Mouse (Mus musculus) myocyte (in vitro differentiated cells): ENCODE data around the gene Slc34a1. TPM values are rescaled to one million over a fixed set of nuclear protein-coding genes. Genes with fewer than 3 reads are reported as not detected.

Experiments used
- H3K27me3 ChIP-seq: one replicate; pipeline ENCODE4 v1.6.1; 2011; ENCODE audit not compliant: control insufficient read depth, insufficient read depth, insufficient read length
- H3K36me3 ChIP-seq: one replicate; pipeline ENCODE4 v1.6.1; 2011; ENCODE audit not compliant: control insufficient read depth, insufficient read depth
- H3K4me2 ChIP-seq: one replicate; pipeline ENCODE4 v1.6.1; 2011; ENCODE audit warnings: low read depth, control low read depth
- H3K4me3 ChIP-seq: one replicate; pipeline ENCODE4 v1.5.1; 2011; ENCODE audit warnings: mild to moderate bottlenecking, control low read depth, moderate library complexity
- H3K79me2 ChIP-seq: one replicate; pipeline ENCODE4 v1.6.1; 2011; ENCODE audit not compliant: control insufficient read depth, insufficient read depth
- H3ac ChIP-seq: one replicate; pipeline ENCODE4 v1.6.1; 2011; ENCODE audit not compliant: control insufficient read depth, insufficient read length
- CEBPB ChIP-seq: IDR thresholded peaks from 2 replicates; pipeline ENCODE4 v1.6.1; 2011; ENCODE audit warnings: mild to moderate bottlenecking, moderate library complexity; ENCODE audit not compliant: poor library complexity, insufficient read depth, severe bottlenecking
- E2F4 ChIP-seq: IDR thresholded peaks from one replicate; pipeline ENCODE4 v1.6.1; 2011; ENCODE audit warnings: mild to moderate bottlenecking, control low read depth, moderate library complexity; ENCODE audit not compliant: insufficient read depth
- MAX ChIP-seq: IDR thresholded peaks from one replicate; pipeline ENCODE4 v1.6.1; 2011; ENCODE audit warnings: low read depth, mild to moderate bottlenecking, control low read depth
- MYOD1 ChIP-seq, 3 experiments: IDR thresholded peaks; one replicate each; pipeline ENCODE4 v1.6.1; 2011; ENCODE audit warnings: control low read depth in 2 of 3, low read depth in 2 of 3, mild to moderate bottlenecking in 2 of 3, moderate library complexity in 1 of 3; ENCODE audit not compliant: insufficient read length in 2 of 3, control insufficient read depth in 1 of 3
- MYOG ChIP-seq, 3 experiments: IDR thresholded peaks; one replicate each; pipeline ENCODE4 v1.6.1; 2011; ENCODE audit warnings: control low read depth in 2 of 3, low read depth in 2 of 3, mild to moderate bottlenecking in 2 of 3; ENCODE audit not compliant: insufficient read length in 2 of 3, control insufficient read depth in 1 of 3, insufficient read depth in 1 of 3
- POLR2A ChIP-seq: IDR thresholded peaks from one replicate; pipeline ENCODE4 v1.6.1; 2011; ENCODE audit warnings: low read depth, mild to moderate bottlenecking, control low read depth, moderate library complexity; ENCODE audit not compliant: insufficient read length
- POLR2AphosphoS2 ChIP-seq: IDR thresholded peaks from one replicate; pipeline ENCODE4 v1.6.1; 2011; ENCODE audit warnings: low read depth, control low read depth; ENCODE audit not compliant: insufficient read length
- REST ChIP-seq: IDR thresholded peaks from one replicate; pipeline ENCODE4 v1.6.1; 2011; ENCODE audit warnings: mild to moderate bottlenecking, control low read depth, moderate library complexity; ENCODE audit not compliant: insufficient read depth, insufficient read length
- SRF ChIP-seq: IDR thresholded peaks from one replicate; pipeline ENCODE4 v1.6.1; 2011; ENCODE audit warnings: low read depth; ENCODE audit not compliant: control insufficient read depth, insufficient read length
- TCF12 ChIP-seq: IDR thresholded peaks from one replicate; pipeline ENCODE4 v1.6.1; 2011; ENCODE audit warnings: mild to moderate bottlenecking, control low read depth; ENCODE audit not compliant: poor library complexity, insufficient read depth, severe bottlenecking
- TCF3 ChIP-seq: IDR thresholded peaks from one replicate; pipeline ENCODE4 v1.6.1; 2011; ENCODE audit warnings: low read depth, control low read depth; ENCODE audit not compliant: insufficient read length
- USF1 ChIP-seq: IDR thresholded peaks from one replicate; pipeline ENCODE4 v1.6.1; 2011; ENCODE audit warnings: low read depth, mild to moderate bottlenecking, control low read depth, moderate library complexity
- polyA plus RNA-seq: library from polyadenylated mRNA; unstranded; fragments of >200 nt; fragmentation: generic; extraction: Trizol; gene quantifications from one replicate; pipeline ENCODE4 v1.2.1, GENCODE M21; 2012; ENCODE audit warnings: missing spikeins

The Slc34a1 gene
- polyA plus RNA-seq, 1 experiment = 0.04 TPM

DNA sequence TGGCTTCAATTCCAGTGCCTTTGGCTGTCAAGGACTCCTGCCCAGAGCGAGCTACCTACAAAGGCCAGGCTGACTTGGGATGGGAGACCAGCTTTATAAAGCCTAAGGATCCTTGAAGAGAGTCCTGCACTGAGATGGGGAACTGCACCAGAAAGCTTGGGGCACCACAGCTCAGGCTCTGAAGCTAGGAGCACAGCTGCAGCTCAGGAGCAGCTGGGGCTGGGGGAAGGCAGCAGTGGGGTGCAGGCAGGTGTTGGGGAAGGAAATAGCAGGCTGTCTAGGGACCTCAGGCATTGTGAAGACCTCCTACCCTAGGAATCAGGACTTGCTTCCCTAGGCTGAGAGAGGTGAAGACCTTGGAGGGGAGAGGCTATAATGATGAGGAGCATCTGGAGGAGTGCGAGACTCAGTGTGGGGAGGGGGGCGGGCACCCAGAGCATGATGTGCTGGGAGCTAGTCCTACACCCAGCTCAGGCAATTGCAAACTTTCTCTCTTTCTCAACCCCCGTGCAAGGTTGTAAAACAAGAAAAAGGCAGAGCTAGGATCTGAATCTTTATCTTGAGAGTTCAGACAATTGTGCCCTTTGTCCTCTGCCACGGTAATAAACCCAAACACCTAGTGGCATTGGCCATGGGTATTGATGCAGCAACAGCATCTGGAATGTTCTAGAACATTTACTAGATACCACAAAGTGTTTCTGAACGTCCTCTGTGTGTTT, 23.6 kb upstream of the Slc34a1 start:
- H3K4me3 ChIP-seq = no peak overlapping the region
- no peaks in the 10 kb centered on the region for H3K79me2 ChIP-seq
- H3K4me2 ChIP-seq = no peak overlapping the region
- TF ChIP-seq POLR2AphosphoS2 (no peak), TCF3 (peak; percentile 81), MYOG (IDR thresholded peaks at IDR 0.05; ENCODE audit: control insufficient read depth in 1 of 3, insufficient read depth in 1 of 3, insufficient read length in 2 of 3, low read depth in 2 of 3) (peak; percentile 63 to 96 (median 93)), TCF12 (peak; percentile 45), CEBPB (no peak), POLR2A (no peak), MAX (no peak), USF1 (no peak), MYOD1 (IDR thresholded peaks at IDR 0.05; ENCODE audit: control insufficient read depth in 1 of 3, insufficient read length in 2 of 3, low read depth in 2 of 3) (peak in 2 of 3 experiments; percentile 90 to 96)
- peaks cover 42% of the 10 kb centered on the region for H3K27me3 ChIP-seq
- H3K36me3 ChIP-seq = no peaks in the 10 kb centered on the region
- no peak overlapping the region for H3ac ChIP-seq

DNA sequence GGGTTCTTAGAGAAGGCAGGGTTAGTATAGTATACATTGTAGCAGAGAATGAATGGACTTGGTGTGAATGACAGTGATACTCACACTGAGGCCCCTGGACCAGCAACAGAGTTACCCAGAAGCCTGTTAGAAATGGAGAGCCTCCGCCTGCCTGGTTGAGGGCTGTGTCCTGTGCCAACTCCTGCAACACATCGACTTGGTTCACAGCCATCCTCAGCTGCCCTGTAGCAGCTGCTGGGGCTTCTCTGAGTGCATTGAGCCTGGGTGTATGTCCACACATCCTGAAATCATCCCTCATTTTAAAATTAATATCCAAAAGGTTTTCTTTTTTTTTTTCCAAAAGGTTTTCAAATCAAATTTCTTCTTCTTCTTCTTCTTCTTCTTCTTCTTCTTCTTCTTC, 22.1 kb upstream of the Slc34a1 start:
- no peaks in the 10 kb centered on the region for H3K36me3 ChIP-seq
- no peak overlapping the region for H3ac ChIP-seq
- H3K4me3 ChIP-seq = no peak overlapping the region
- H3K27me3 ChIP-seq = peaks cover 53% of the 10 kb centered on the region
- no peak overlapping the region for H3K4me2 ChIP-seq
- TF ChIP-seq E2F4 = no peak
- peak; percentile 37 for TF ChIP-seq TCF3
- no peak for TF ChIP-seq POLR2A
- TF ChIP-seq CEBPB = no peak
- TF ChIP-seq MYOD1 (IDR thresholded peaks at IDR 0.05; ENCODE audit: control insufficient read depth in 1 of 3, insufficient read length in 2 of 3, low read depth in 2 of 3) = peak; percentile 74 to 88 (median 74)
- no peak for TF ChIP-seq SRF
- no peak for TF ChIP-seq REST
- TF ChIP-seq POLR2AphosphoS2 = no peak
- peak; percentile 71 to 87 (median 74) for TF ChIP-seq MYOG (IDR thresholded peaks at IDR 0.05; ENCODE audit: control insufficient read depth in 1 of 3, insufficient read depth in 1 of 3, insufficient read length in 2 of 3, low read depth in 2 of 3)
- TF ChIP-seq USF1 = no peak
- no peak for TF ChIP-seq MAX
- peak; percentile 41 for TF ChIP-seq TCF12
- H3K79me2 ChIP-seq = no peaks in the 10 kb centered on the region

DNA sequence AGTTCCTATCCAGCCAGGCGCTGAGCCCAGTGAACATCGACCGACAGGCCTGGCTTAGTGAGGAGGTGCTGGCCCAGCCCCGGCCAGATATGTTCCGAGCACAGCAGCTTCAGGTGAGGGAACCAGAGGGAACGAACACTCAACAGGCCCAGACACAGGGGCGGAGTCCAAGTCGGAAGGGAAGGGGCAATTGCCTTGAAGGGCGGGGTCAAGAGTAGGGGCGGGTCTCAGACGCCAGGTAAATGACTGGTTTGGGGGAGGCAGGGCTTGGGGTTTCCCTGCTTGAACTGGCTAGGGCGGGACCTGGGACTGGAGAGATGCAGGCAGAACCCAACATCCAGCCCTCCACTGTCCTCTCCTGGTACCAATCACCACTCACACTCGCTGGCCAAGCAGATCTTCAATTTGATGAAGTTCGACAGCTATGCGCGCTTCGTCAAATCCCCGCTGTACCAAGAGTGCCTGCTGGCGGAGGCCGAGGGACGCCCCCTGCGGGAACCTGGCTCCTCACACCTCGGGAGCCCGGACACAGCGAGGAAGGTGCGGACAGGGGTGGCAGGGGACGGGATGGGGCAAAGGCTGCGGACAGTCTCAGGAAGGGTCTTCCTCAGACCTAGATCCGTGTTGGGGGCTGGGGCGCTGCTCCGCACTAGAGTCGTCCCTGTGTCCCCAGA, 18.9 kb upstream of the Slc34a1 start:
- Histone ChIP-seq H3K36me3 (no peaks in the 10 kb centered on the region), H3ac (no peak overlapping the region), H3K27me3 (peaks cover 57% of the 10 kb centered on the region), H3K4me3 (no peak overlapping the region), H3K4me2 (no peak overlapping the region), H3K79me2 (no peaks in the 10 kb centered on the region)
- TF ChIP-seq TCF12 = no peak

DNA sequence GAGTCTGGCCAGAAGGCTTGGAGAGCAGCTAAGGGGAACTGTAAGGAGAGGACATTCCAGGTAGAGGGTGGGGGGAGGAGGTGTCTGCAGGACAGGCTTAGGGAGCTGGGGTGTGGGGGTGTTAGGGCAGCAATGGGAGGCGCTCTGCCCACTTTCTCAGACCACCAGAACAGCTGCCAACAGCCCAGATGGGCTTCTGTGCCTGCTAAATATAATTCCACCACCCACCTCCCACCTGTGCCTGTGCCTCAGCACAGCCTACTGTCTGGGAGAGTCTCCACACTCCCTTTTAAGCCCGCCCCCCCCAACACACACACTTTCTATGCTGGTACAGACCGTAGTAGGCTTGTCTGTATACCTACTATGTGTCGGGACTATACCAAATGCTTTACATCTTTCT, 16.2 kb upstream of the Slc34a1 start:
- peak; percentile 86 for TF ChIP-seq TCF12
- TF ChIP-seq POLR2A = no peak
- TF ChIP-seq MYOD1 (IDR thresholded peaks at IDR 0.05; ENCODE audit: control insufficient read depth in 1 of 3, insufficient read length in 2 of 3, low read depth in 2 of 3) = peak; percentile 43 to 98 (median 92)
- peak in 2 of 3 experiments; percentile 72 to 92 for TF ChIP-seq MYOG (IDR thresholded peaks at IDR 0.05; ENCODE audit: control insufficient read depth in 1 of 3, insufficient read depth in 1 of 3, insufficient read length in 2 of 3, low read depth in 2 of 3)
- TF ChIP-seq TCF3 = peak; percentile 42
- TF ChIP-seq MAX = no peak
- peaks cover 51% of the 10 kb centered on the region for H3K27me3 ChIP-seq
- no peaks in the 10 kb centered on the region for H3K79me2 ChIP-seq
- no peak overlapping the region for H3K4me3 ChIP-seq
- no peaks in the 10 kb centered on the region for H3K36me3 ChIP-seq
- no peak overlapping the region for H3ac ChIP-seq
- peak overlapping the region; percentile 45 for H3K4me2 ChIP-seq

DNA sequence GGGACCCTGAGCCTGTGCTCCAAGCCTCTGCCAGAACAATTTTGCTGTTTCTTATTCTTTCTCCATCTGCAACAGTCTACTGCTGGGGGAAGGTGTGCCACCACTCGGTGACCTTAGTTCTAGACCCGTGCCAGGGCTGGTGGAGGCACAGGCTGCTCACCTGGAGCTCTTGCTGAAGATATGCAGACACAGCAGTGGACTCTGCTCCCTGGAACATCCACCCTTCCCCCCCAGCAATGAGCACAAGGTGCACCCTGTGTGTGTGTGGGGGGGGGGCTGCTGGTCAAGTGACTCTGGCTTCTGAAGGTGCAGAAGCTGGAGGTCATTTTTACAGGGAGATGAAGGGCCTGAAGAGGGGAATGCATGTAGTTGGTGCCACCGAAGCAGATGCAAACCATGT, 7.3 kb upstream of the Slc34a1 start:
- Histone ChIP-seq H3K79me2 (no peaks in the 10 kb centered on the region), H3ac (no peak overlapping the region), H3K4me3 (no peak overlapping the region), H3K27me3 (peaks cover 10% of the 10 kb centered on the region), H3K36me3 (no peaks in the 10 kb centered on the region), H3K4me2 (no peak overlapping the region)
- TF ChIP-seq REST (no peak), E2F4 (no peak), CEBPB (no peak), TCF3 (no peak), POLR2AphosphoS2 (no peak), MAX (no peak), USF1 (no peak), MYOG (IDR thresholded peaks at IDR 0.05; ENCODE audit: control insufficient read depth in 1 of 3, insufficient read depth in 1 of 3, insufficient read length in 2 of 3, low read depth in 2 of 3) (no peak)
